Mouse (Mus musculus): ENCODE data around the gene Uso1.

The Uso1 gene

GRCm38 (mm10) chr5:92137239-92138046 lies at the start of gene Uso1:
Gene Uso1 (plus strand): TSS chr5:92137938.
- in situ Hi-C loops (cut with MboI; ENCODE audit: low sequenced_read_pairs) = no loop called here

GRCm38 (mm10) chr5:92093263-92094061 lies 44.3 kb upstream of the Uso1 start:
- in situ Hi-C loops (cut with MboI; ENCODE audit: low sequenced_read_pairs) = no loop called here

GRCm38 (mm10) chr5:92094062-92094415 lies 43.7 kb upstream of the Uso1 start:
- in situ Hi-C loops (cut with MboI; ENCODE audit: low sequenced_read_pairs) = no loop called here

GRCm38 (mm10) chr5:92096786-92097185 lies 41.0 kb upstream of the Uso1 start:
- in situ Hi-C loops (cut with MboI; ENCODE audit: low sequenced_read_pairs) = no loop called here

- in situ Hi-C loops (cut with MboI; ENCODE audit: low sequenced_read_pairs) = no loop called here
Observed at GRCm38 (mm10) chr5:92097779-92098178, 40.0 kb upstream of the Uso1 start.

GRCm38 (mm10) chr5:92098351-92099109 lies 39.2 kb upstream of the Uso1 start:
- in situ Hi-C loops (cut with MboI; ENCODE audit: low sequenced_read_pairs) = no loop called here

- in situ Hi-C loops (cut with MboI; ENCODE audit: low sequenced_read_pairs) = no loop called here
Observed at GRCm38 (mm10) chr5:92101601-92102000, 36.1 kb upstream of the Uso1 start.

- in situ Hi-C loops (cut with MboI; ENCODE audit: low sequenced_read_pairs) = no loop called here
Observed at GRCm38 (mm10) chr5:92103062-92103461, 34.7 kb upstream of the Uso1 start.

- in situ Hi-C loops (cut with MboI; ENCODE audit: low sequenced_read_pairs) = no loop called here
Observed at GRCm38 (mm10) chr5:92103816-92104415, 33.8 kb upstream of the Uso1 start.

- in situ Hi-C loops (cut with MboI; ENCODE audit: low sequenced_read_pairs) = no loop called here
Observed at GRCm38 (mm10) chr5:92106327-92107125, 31.2 kb upstream of the Uso1 start.

- in situ Hi-C loops (cut with MboI; ENCODE audit: low sequenced_read_pairs) = no loop called here
Observed at GRCm38 (mm10) chr5:92107282-92107681, 30.5 kb upstream of the Uso1 start.

- in situ Hi-C loops (cut with MboI; ENCODE audit: low sequenced_read_pairs) = no loop called here
Observed at GRCm38 (mm10) chr5:92110818-92111355, 26.9 kb upstream of the Uso1 start.

GRCm38 (mm10) chr5:92112175-92112574 lies 25.6 kb upstream of the Uso1 start:
- in situ Hi-C loops (cut with MboI; ENCODE audit: low sequenced_read_pairs) = no loop called here

- in situ Hi-C loops (cut with MboI; ENCODE audit: low sequenced_read_pairs) = no loop called here
Observed at GRCm38 (mm10) chr5:92112585-92112984, 25.2 kb upstream of the Uso1 start.

GRCm38 (mm10) chr5:92113484-92113883 lies 24.3 kb upstream of the Uso1 start:
- in situ Hi-C loops (cut with MboI; ENCODE audit: low sequenced_read_pairs) = no loop called here

GRCm38 (mm10) chr5:92114223-92114622 lies 23.5 kb upstream of the Uso1 start:
- in situ Hi-C loops (cut with MboI; ENCODE audit: low sequenced_read_pairs) = no loop called here

GRCm38 (mm10) chr5:92114939-92115338 lies 22.8 kb upstream of the Uso1 start:
- in situ Hi-C loops (cut with MboI; ENCODE audit: low sequenced_read_pairs) = no loop called here

GRCm38 (mm10) chr5:92117823-92118403 lies 19.8 kb upstream of the Uso1 start:
- in situ Hi-C loops (cut with MboI; ENCODE audit: low sequenced_read_pairs) = no loop called here

- in situ Hi-C loops (cut with MboI; ENCODE audit: low sequenced_read_pairs) = no loop called here
Observed at GRCm38 (mm10) chr5:92121636-92122035, 16.1 kb upstream of the Uso1 start.

GRCm38 (mm10) chr5:92125446-92125845 lies 12.3 kb upstream of the Uso1 start:
- in situ Hi-C loops (cut with MboI; ENCODE audit: low sequenced_read_pairs) = no loop called here
